Mouse (Mus musculus) G1E (cell line): ENCODE data around the gene Nap1l4. TPM values are rescaled to one million over a fixed set of nuclear protein-coding genes. Genes with fewer than 3 reads are reported as not detected.
"Not testable (repeated sequence)": the region's sequence is repeated elsewhere in the genome, so short reads cannot be mapped to it uniquely, and the experiment has no call there.

Experiments
- ATAC-seq: 2 replicates; pipeline ENCODE4 v1.8.0; 2016; ENCODE audit warnings: mild to moderate bottlenecking; ENCODE audit not compliant: insufficient number of reproducible peaks, poor library complexity, low FRiP score, severe bottlenecking; ENCODE audit errors: extremely low read depth
- DNase-seq: peaks from one replicate; pipeline ENCODE4 v3.0.0; 2012; ENCODE audit warnings: low spot score
- H3K27me3 ChIP-seq: 2 replicates; pipeline ENCODE4 v1.6.1; 2012; ENCODE audit warnings: mild to moderate bottlenecking, low read length, inconsistent platforms; ENCODE audit not compliant: insufficient read depth
- H3K36me3 ChIP-seq: replicated peaks from 2 replicates; pipeline ENCODE3; 2012; ENCODE audit warnings: mild to moderate bottlenecking, inconsistent platforms
- H3K4me1 ChIP-seq: 2 replicates; pipeline ENCODE4 v1.6.1; 2012; ENCODE audit warnings: low read depth, low read length, inconsistent platforms, mixed read lengths; ENCODE audit not compliant: insufficient read depth
- H3K4me3 ChIP-seq: 2 replicates; pipeline ENCODE4 v1.5.1; 2012; ENCODE audit warnings: low read depth, mild to moderate bottlenecking, inconsistent platforms, low read length, moderate library complexity, mixed read lengths
- H3K9me3 ChIP-seq: replicated peaks from 2 replicates; pipeline ENCODE4 v1.6.1; 2012; ENCODE audit warnings: inconsistent platforms
- CTCF ChIP-seq: IDR thresholded peaks from 2 replicates; pipeline ENCODE4 v1.5.1; 2012; ENCODE audit warnings: low read depth, low read length, inconsistent platforms, mixed read lengths
- GATA1 ChIP-seq: IDR thresholded peaks from 2 replicates; pipeline ENCODE4 v1.6.1; 2012; ENCODE audit warnings: borderline replicate concordance, low read length, inconsistent platforms, mixed read lengths
- GATA2 ChIP-seq: IDR thresholded peaks from 2 replicates; pipeline ENCODE4 v1.6.1; 2012; ENCODE audit warnings: low read depth, low read length, inconsistent platforms, borderline replicate concordance
- POLR2AphosphoS5 ChIP-seq: IDR thresholded peaks from 2 replicates; pipeline ENCODE4 v1.6.1; 2012; ENCODE audit warnings: low read depth, low read length, inconsistent platforms; ENCODE audit not compliant: insufficient replicate concordance
- TAL1 ChIP-seq: conservative IDR thresholded peaks from 2 replicates; pipeline ENCODE4 v1.6.1; 2012; ENCODE audit warnings: low read depth, low read length, inconsistent platforms, mixed read lengths
- polyA plus RNA-seq: library from polyadenylated mRNA; stranded (reverse); fragments of >175 nt; gene quantifications from 2 replicates; pipeline ENCODE4 v1.2.3, GENCODE M21; 2012
- total RNA-seq, 2 experiments: library from RNA; stranded (forward) in 1 of 2; stranded (reverse) in 1 of 2; fragments of 200-1000 nt in 1 of 2; fragments of >200 nt in 1 of 2; fragmentation: Nextera tagmentation in 1 of 2; gene quantifications; 2 replicates each; pipeline ENCODE4 v1.2.3; 2014 to 2017

The Nap1l4 gene
- total and polyA plus RNA-seq, 3 experiments: 84.7 to 158 (median 96.6) TPM

DNA sequence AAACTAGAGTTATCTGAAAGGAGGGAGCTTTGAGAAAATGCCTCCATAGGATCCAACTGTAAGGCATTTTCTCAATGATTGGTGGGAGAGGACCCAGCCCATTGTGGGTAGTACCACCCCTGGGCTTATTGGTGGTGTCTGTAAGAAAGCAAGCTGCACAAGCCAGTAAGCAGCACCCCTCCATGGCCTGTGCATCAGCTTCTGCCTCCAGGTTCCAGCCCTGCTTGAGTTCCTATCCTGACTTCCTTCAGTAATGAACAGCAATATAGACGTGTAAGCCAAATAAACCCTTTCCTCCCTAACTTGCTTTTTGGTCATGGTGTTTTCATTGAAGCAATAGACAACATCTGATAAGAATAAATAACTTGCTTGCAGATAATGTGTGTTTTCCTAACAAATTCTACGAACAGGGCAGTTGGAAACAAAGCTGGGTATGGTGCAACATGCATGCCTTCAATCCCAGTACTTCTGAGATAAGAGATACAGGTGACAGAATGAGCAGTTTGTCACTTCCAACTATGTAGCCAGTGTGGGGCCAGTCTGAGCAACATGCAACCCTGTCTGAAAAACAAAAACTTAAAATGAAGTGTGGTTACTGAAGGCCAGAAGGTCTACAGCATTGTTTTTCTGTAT is 798 bp upstream of the Nap1l4 start:
- Histone ChIP-seq H3K4me1 (peaks cover 55% of the 10 kb centered on the region), H3K4me3 (peak overlapping the region; percentile 94), H3K9me3 (no peaks in the 10 kb centered on the region), H3K36me3 (peaks cover 51% of the 10 kb centered on the region), H3K27me3 (no peaks in the 10 kb centered on the region)
- no peak; the same call in 1 of the 2 replicates for TF ChIP-seq POLR2AphosphoS5
- no peak for TF ChIP-seq CTCF
- TF ChIP-seq TAL1: no peak
- TF ChIP-seq GATA2: no peak
- TF ChIP-seq GATA1: no peak
- no peak for DNase-seq
- no peak for ATAC-seq

DNA sequence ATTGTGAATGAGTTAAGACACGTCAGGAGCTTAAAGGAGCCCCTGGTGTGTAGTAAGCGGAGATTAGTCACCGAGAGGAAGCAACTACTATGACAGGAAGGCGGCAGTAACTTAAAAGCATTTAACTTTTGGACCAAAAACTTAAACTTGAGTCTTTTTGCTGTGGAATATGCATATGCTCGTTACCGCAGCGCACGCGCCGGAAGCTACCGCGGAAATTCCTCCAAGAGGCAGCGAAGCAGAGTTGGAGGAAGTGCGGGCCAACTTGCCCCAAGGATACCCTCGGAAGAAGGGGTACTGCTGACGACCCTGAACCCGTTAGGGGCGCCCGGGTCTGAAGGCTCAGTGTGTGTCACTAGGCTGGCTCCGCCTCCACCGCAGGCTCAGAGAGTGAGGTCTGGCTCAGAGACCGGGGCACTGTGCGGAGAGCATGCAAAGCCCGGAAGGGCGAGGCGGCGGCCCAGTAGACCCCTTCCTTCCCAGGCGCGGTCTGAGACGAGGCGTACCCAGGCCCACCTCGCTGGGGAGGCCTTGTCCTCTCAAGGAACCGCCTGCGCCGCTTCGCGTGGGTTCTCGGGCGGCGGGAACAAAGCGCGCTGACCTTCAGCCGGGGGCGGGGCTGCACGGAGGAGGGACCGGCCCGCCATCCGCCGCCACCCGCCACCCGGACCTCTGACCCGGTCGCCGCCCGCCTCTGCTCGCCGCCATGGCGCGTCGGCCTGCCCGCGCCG is 510 bp downstream of the Nap1l4 start:
- Histone ChIP-seq H3K36me3 (peaks cover 50% of the 10 kb centered on the region), H3K4me3 (peak overlapping the region; percentile 94), H3K27me3 (no peaks in the 10 kb centered on the region), H3K4me1 (peaks cover 67% of the 10 kb centered on the region), H3K9me3 (no peaks in the 10 kb centered on the region)
- ATAC-seq (peak; percentile 18; the same call in 1 of the 2 replicates), DNase-seq (no peak)
- no peak for TF ChIP-seq GATA1

DNA sequence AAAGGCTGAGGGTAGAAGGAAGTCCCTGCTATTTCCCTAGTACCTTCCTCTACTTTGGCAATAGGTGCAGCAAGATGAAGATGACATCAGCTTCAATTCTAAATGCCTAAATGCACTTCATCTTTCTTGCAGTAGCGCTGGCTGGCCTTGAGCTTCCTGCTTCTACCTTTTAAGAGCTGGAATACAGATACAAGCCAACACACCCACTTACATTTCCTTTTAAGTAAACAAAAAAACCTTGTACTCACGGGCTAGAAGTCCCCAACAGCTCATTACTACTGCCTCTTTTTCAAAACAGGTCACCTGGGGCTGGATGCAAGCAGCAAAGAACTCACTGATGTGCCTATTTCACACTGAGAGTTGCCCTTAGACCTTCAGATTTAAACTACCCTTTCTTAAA is 2.4 kb downstream of the Nap1l4 start:
- H3K27me3 ChIP-seq: no peaks in the 10 kb centered on the region
- H3K4me1 ChIP-seq: peaks cover 71% of the 10 kb centered on the region
- TF ChIP-seq GATA1 (no peak), CTCF (no peak), POLR2AphosphoS5 (no peak)
- ATAC-seq: no peak
- DNase-seq: no peak
- H3K9me3 ChIP-seq: no peaks in the 10 kb centered on the region
- H3K36me3 ChIP-seq: peaks cover 50% of the 10 kb centered on the region
- no peak overlapping the region; the same call in 1 of the 2 replicates for H3K4me3 ChIP-seq

DNA sequence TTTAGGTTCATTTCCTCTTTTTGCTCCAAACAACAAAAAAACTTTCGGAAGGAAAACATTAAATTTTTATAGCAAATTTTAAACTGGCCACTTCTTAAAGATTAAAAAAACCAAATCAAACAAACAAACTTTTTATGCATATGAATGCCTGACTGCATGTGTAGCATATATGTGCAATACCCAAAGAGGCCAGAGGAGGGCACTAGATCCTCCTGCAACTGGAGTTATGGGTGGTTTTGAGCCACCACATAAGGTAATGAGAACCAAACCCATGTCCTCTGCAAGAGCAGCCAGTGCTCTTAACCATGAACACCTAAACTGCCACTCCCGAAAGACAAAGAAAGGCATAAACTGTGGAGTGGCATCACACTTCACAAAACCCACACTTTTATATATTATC is 4.5 kb downstream of the Nap1l4 start:
- ATAC-seq (no peak), DNase-seq (no peak)
- H3K4me1 ChIP-seq: peaks cover 77% of the 10 kb centered on the region
- TF ChIP-seq CTCF: peak; percentile 51; the same call in 1 of the 2 replicates
- no peak for TF ChIP-seq GATA1
- peaks cover 71% of the 10 kb centered on the region for H3K36me3 ChIP-seq
- H3K27me3 ChIP-seq: no peaks in the 10 kb centered on the region
- no peaks in the 10 kb centered on the region for H3K9me3 ChIP-seq
- no peak overlapping the region for H3K4me3 ChIP-seq

DNA sequence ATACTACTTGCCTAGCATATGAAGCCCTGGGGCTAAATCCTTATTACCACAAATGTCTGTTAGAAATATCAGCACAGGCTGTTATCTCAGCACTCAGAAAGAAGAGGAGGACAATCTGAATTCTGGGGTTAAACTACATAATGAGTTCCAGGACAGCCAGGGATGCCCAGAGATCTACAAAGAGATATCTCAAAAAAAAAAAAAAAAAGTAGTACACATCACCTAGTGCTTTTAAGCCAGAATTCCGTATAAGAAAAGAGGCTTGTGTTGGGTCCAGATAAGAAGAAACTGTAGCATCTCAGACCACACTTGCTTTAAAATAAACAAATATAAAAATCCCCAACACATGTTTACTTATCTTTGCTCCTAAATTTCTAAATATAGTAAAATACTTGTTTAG is 10.2 kb downstream of the Nap1l4 start:
- H3K9me3 ChIP-seq: no peaks in the 10 kb centered on the region
- no peak overlapping the region for H3K4me3 ChIP-seq
- peak; percentile 35 for ATAC-seq
- TF ChIP-seq TAL1 (0 out of 2 replicates have a peak, but pooled peaks have one; percentile 12), GATA1 (no peak)
- peaks cover 91% of the 10 kb centered on the region for H3K4me1 ChIP-seq
- H3K27me3 ChIP-seq: no peaks in the 10 kb centered on the region
- DNase-seq: no peak
- peaks cover 90% of the 10 kb centered on the region for H3K36me3 ChIP-seq

DNA sequence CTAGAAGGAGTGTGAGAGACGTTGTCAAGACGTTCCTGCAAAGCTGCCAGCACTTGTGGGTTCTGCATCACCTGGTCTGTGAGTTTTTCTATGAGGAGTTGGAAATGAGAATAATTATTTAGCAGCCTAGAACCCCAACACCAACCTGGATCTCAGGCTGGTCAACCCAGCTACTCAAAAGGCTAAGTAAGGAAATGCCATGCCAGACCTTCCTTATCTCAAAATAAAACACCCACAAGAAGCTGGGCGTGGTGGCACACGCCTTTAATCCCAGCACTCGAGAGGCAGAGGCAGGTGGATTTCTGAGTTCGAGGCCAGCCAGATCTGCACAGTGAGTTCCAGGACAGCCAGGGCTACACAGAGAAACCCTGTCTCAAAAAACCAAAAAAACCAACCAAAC is 10.7 kb downstream of the Nap1l4 start:
- H3K36me3 ChIP-seq: peaks cover 90% of the 10 kb centered on the region
- H3K4me1 ChIP-seq: peaks cover 91% of the 10 kb centered on the region
- not testable (repeated sequence) for H3K9me3 ChIP-seq, H3K27me3 ChIP-seq, H3K4me3 ChIP-seq, ATAC-seq, DNase-seq

DNA sequence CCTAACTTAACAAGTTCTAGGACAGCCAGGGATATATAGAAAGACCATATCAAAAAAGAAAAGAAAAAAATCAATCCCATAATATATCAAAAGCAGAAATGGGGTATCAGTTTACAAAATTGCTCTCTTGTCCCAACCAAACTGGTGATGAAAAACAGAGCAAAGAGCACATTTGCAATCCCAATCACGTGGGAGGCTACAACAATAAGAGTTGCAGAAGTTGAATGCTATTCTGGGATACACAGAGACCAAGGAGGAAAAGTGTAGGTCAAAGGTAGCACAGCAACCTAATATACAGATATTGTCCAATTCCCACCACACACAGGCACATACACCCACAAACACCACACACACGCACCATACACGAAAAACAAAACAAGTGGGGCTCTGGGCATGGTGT is 12.7 kb downstream of the Nap1l4 start:
- Histone ChIP-seq H3K9me3 (no peaks in the 10 kb centered on the region), H3K36me3 (peaks cover 91% of the 10 kb centered on the region), H3K27me3 (no peaks in the 10 kb centered on the region), H3K4me3 (no peak overlapping the region), H3K4me1 (peaks cover 88% of the 10 kb centered on the region)
- ATAC-seq (no peak), DNase-seq (no peak)
- no peak for TF ChIP-seq POLR2AphosphoS5
- no peak for TF ChIP-seq GATA2
- TF ChIP-seq GATA1: no peak
- TF ChIP-seq TAL1: no peak
- no peak for TF ChIP-seq CTCF
